Mouse (Mus musculus): ENCODE measurements at regions not wholly inside any gene's neighbourhood (a gene's known extent, or its start where the extent isn't known, plus 50 kb on each side); places are given as distances from the start of the nearest gene placed in this dataset.
A peak's percentile ranks its signal among the peaks of the same experiment; 100 is the strongest.

- Histone ChIP-seq H3K4me1 (ENCODE audit: control insufficient read depth, insufficient read depth, low read length) (0 out of 2 replicates have a peak, but pooled peaks cover 2% of the 10 kb centered on the region), H3K36me3 (ENCODE audit: control insufficient read depth, insufficient read depth, low read length) (no peaks in the 10 kb centered on the region), H3K4me2 (ENCODE audit: low read depth, severe bottlenecking) (no peak overlapping the region), H3K9ac (ENCODE audit: low read length) (no peak overlapping the region), H3K4me3 (ENCODE audit: low read depth, low read length) (no peak overlapping the region), H3K27me3 (ENCODE audit: control insufficient read depth, insufficient read depth, low read length) (no peaks in the 10 kb centered on the region), H3K9me3 (ENCODE audit: control insufficient read depth, low read length) (no peaks in the 10 kb centered on the region), H3K27ac (replicated peaks; ENCODE audit: low read depth, low read length) (no peak overlapping the region)
- 88% methylated on average over 5 of the region's 5 CpGs for WGBS
- ATAC-seq (ENCODE audit: insufficient number of reproducible peaks, low FRiP score, low TSS enrichment, low read depth) (no peak), DNase-seq (ENCODE audit: low spot score) (no peak)
Measured at GRCm38 (mm10) chr5:105976746-105977145, 100.4 kb downstream of the Zfp326 start.

GRCm38 (mm10) chr5:105976076-105976475 lies 99.7 kb downstream of the Zfp326 start:
- Histone ChIP-seq H3K9me3 (ENCODE audit: control insufficient read depth, low read length) (no peaks in the 10 kb centered on the region), H3K4me1 (ENCODE audit: control insufficient read depth, insufficient read depth, low read length) (peaks cover 5% of the 10 kb centered on the region; the same call in 1 of the 2 replicates), H3K27me3 (ENCODE audit: control insufficient read depth, insufficient read depth, low read length) (no peaks in the 10 kb centered on the region), H3K4me3 (ENCODE audit: low read depth, low read length) (no peak overlapping the region), H3K9ac (ENCODE audit: low read length) (no peak overlapping the region), H3K4me2 (ENCODE audit: low read depth, severe bottlenecking) (peak overlapping the region; percentile 19), H3K27ac (replicated peaks; ENCODE audit: low read depth, low read length) (no peak overlapping the region), H3K36me3 (ENCODE audit: control insufficient read depth, insufficient read depth, low read length) (no peaks in the 10 kb centered on the region)
- 74% methylated on average over 4 of the region's 5 CpGs for WGBS
- DNase-seq (ENCODE audit: low spot score) (no peak), ATAC-seq (ENCODE audit: insufficient number of reproducible peaks, low FRiP score, low TSS enrichment, low read depth) (no peak)

- DNase-seq (ENCODE audit: low spot score) = peak; percentile 49
- peak overlapping the region; percentile 19 for H3K4me2 ChIP-seq (ENCODE audit: low read depth, severe bottlenecking)
- peaks cover 5% of the 10 kb centered on the region; the same call in 1 of the 2 replicates for H3K4me1 ChIP-seq (ENCODE audit: control insufficient read depth, insufficient read depth, low read length)
- no peaks in the 10 kb centered on the region for H3K36me3 ChIP-seq (ENCODE audit: control insufficient read depth, insufficient read depth, low read length)
- no peak overlapping the region for H3K4me3 ChIP-seq (ENCODE audit: low read depth, low read length)
- H3K27ac ChIP-seq (replicated peaks; ENCODE audit: low read depth, low read length) = no peak overlapping the region
- no peak for ATAC-seq (ENCODE audit: insufficient number of reproducible peaks, low FRiP score, low TSS enrichment, low read depth)
- H3K9ac ChIP-seq (ENCODE audit: low read length) = no peak overlapping the region
- H3K9me3 ChIP-seq (ENCODE audit: control insufficient read depth, low read length) = no peaks in the 10 kb centered on the region
- no peaks in the 10 kb centered on the region for H3K27me3 ChIP-seq (ENCODE audit: control insufficient read depth, insufficient read depth, low read length)
- 31% methylated on average over 21 of the region's 21 CpGs for WGBS
Measured at GRCm38 (mm10) chr5:105975275-105976011, 99.1 kb downstream of the Zfp326 start.

GRCm38 (mm10) chr5:105974576-105975177 lies 98.3 kb downstream of the Zfp326 start:
- WGBS = 82% methylated on average over 18 of the region's 18 CpGs
- Histone ChIP-seq H3K4me1 (ENCODE audit: control insufficient read depth, insufficient read depth, low read length) (peaks cover 10% of the 10 kb centered on the region; the same call in 1 of the 2 replicates), H3K9me3 (ENCODE audit: control insufficient read depth, low read length) (no peaks in the 10 kb centered on the region), H3K4me2 (ENCODE audit: low read depth, severe bottlenecking) (no peak overlapping the region), H3K36me3 (ENCODE audit: control insufficient read depth, insufficient read depth, low read length) (no peaks in the 10 kb centered on the region), H3K9ac (ENCODE audit: low read length) (no peak overlapping the region), H3K27ac (replicated peaks; ENCODE audit: low read depth, low read length) (no peak overlapping the region), H3K27me3 (ENCODE audit: control insufficient read depth, insufficient read depth, low read length) (no peaks in the 10 kb centered on the region), H3K4me3 (ENCODE audit: low read depth, low read length) (no peak overlapping the region)
- DNase-seq (ENCODE audit: low spot score) (no peak), ATAC-seq (ENCODE audit: insufficient number of reproducible peaks, low FRiP score, low TSS enrichment, low read depth) (no peak)
